Mouse (Mus musculus) small intestine, adult 2 months (tissue): ENCODE results near the gene Kdm4b. TPM values are rescaled to one million over a fixed set of nuclear protein-coding genes. Genes with fewer than 3 reads are reported as not detected.
A peak's percentile ranks its signal among the peaks of the same experiment; 100 is the strongest.

Experiments used
- H3K27ac ChIP-seq: fragments of 200-500 bp; 2 replicates; pipeline ENCODE4 v1.5.1; 2012; ENCODE audit warnings: low read depth, low read length, control low read depth, inconsistent platforms; ENCODE audit not compliant: insufficient read depth
- H3K27me3 ChIP-seq: fragments of 200-500 bp; 2 replicates; pipeline ENCODE4 v1.6.1; 2012; ENCODE audit warnings: mild to moderate bottlenecking, moderate library complexity, low read length, inconsistent platforms; ENCODE audit not compliant: control insufficient read depth, insufficient read depth
- H3K36me3 ChIP-seq: fragments of 200-500 bp; 2 replicates; pipeline ENCODE4 v1.6.1; 2012; ENCODE audit warnings: mild to moderate bottlenecking, low read length, control low read depth, inconsistent platforms; ENCODE audit not compliant: control insufficient read depth, insufficient read depth
- H3K4me1 ChIP-seq: fragments of 200-500 bp; 2 replicates; pipeline ENCODE4 v1.6.1; 2012; ENCODE audit warnings: low read length, inconsistent platforms, mixed read lengths; ENCODE audit not compliant: control insufficient read depth, insufficient read depth, insufficient read length
- H3K4me3 ChIP-seq: fragments of 200-500 bp; 2 replicates; pipeline ENCODE4 v1.5.1; 2012; ENCODE audit warnings: low read depth, mild to moderate bottlenecking, control low read depth, inconsistent platforms, low read length, moderate library complexity
- CTCF ChIP-seq: fragments of 200-500 bp; IDR thresholded peaks from 2 replicates; pipeline ENCODE4 v1.5.1; 2012; ENCODE audit warnings: low read depth, mild to moderate bottlenecking, control low read depth, inconsistent platforms, low read length, moderate library complexity, mixed read lengths; ENCODE audit not compliant: insufficient replicate concordance, insufficient read length; ENCODE audit errors: extremely low read depth
- POLR2A ChIP-seq: fragments of 200-500 bp; IDR thresholded peaks from 2 replicates; pipeline ENCODE4 v1.6.1; 2012; ENCODE audit warnings: low read depth, mild to moderate bottlenecking, control low read depth, inconsistent platforms, low read length, moderate library complexity
- WGBS: fragments of 180-500 bp; shearing (Covaris S2); methylation state at CpG from one replicate; pipeline ENCODE4 v1.1.7; 2018; 5-methylcytosine and 5-hydroxymethylcytosine counted together
- polyA plus RNA-seq: library from polyadenylated mRNA; depleted of rRNA; stranded (reverse); fragments of >200 nt; gene quantifications from 2 replicates; pipeline ENCODE4 v1.2.3, GENCODE M21; 2012

Kdm4b gene
- polyA plus RNA-seq, 1 experiment: 38.3 TPM

GRCm38 (mm10) chr17:56329267-56329666, 3.4 kb downstream of the Kdm4b start:
- Histone ChIP-seq H3K27ac (no peak overlapping the region), H3K4me3 (no peak overlapping the region), H3K4me1 (peaks cover 8% of the 10 kb centered on the region; the same call in 1 of the 2 replicates), H3K27me3 (no peaks in the 10 kb centered on the region), H3K36me3 (no peaks in the 10 kb centered on the region)
- TF ChIP-seq CTCF (no peak), POLR2A (no peak)

GRCm38 (mm10) chr17:56330345-56330744, 4.5 kb downstream of the Kdm4b start:
- TF ChIP-seq CTCF: no peak
- no peak for TF ChIP-seq POLR2A
- peaks cover 6% of the 10 kb centered on the region; the same call in 1 of the 2 replicates for H3K4me1 ChIP-seq

DNA sequence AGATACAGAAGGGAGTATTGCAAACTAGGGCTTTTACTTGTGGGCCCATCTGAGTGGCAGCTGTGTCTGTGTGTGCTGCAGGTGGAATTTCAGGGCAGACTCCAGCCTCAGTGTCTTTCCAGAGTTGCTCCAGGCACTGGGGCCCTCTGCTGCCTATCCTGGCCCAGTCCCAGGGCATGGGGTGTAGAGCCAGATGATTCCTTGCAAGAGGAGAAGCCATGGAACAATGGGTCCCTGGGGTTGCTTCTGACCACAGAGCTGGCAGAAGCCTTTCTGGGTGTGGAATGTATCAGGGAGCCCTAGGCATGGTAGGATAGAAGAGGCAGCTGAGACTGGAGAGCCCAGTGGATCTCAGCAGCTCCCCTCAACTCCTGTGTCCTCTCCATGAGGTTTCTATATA, 5.4 kb downstream of the Kdm4b start:
- TF ChIP-seq CTCF (no peak), POLR2A (no peak)
- H3K27ac ChIP-seq: no peak overlapping the region
- H3K27me3 ChIP-seq: no peaks in the 10 kb centered on the region
- H3K36me3 ChIP-seq: no peaks in the 10 kb centered on the region
- H3K4me1 ChIP-seq: peaks cover 6% of the 10 kb centered on the region; the same call in 1 of the 2 replicates
- no peak overlapping the region for H3K4me3 ChIP-seq

More at GRCm38 (mm10) chr17:56330345-56330744, 4.5 kb downstream of the Kdm4b start:
- Histone ChIP-seq H3K4me3 (no peak overlapping the region), H3K27me3 (no peaks in the 10 kb centered on the region), H3K27ac (no peak overlapping the region), H3K36me3 (no peaks in the 10 kb centered on the region)
- 67% methylated on average over 3 of the region's 3 CpGs for WGBS

GRCm38 (mm10) chr17:56332987-56333386, 7.1 kb downstream of the Kdm4b start:
- Histone ChIP-seq H3K4me3 (no peak overlapping the region), H3K27me3 (no peaks in the 10 kb centered on the region), H3K4me1 (no peaks in the 10 kb centered on the region), H3K36me3 (no peaks in the 10 kb centered on the region), H3K27ac (no peak overlapping the region)
- TF ChIP-seq POLR2A (no peak), CTCF (peak; percentile 33; the same call in 1 of the 2 replicates)
- WGBS: 63% methylated on average over 8 of the region's 8 CpGs

DNA sequence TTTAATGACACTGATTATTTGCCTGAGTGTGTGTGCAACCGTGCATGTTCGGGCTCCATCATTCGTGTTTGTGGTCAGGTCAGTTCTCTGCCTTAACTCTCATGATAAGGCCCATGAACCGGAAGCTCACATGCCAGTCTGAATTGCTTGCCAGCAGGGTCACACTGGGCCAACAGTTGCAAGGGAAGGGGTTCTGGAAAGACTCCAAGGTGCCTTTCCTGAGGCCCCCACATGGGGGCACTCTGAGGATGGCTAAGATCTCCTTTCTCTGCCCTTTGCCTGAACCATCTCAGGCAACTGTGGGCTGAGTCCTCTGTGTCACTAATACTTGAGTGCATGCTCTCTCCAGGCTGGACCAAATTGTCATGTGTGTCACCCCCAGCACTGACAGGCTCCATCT, 11.3 kb downstream of the Kdm4b start:
- Histone ChIP-seq H3K36me3 (no peaks in the 10 kb centered on the region), H3K27me3 (no peaks in the 10 kb centered on the region), H3K4me3 (no peak overlapping the region), H3K27ac (no peak overlapping the region), H3K4me1 (peaks cover 9% of the 10 kb centered on the region; the same call in 1 of the 2 replicates)
- WGBS: 12% methylated on average over 4 of the region's 4 CpGs
- TF ChIP-seq CTCF (peak; percentile 69), POLR2A (no peak)

DNA sequence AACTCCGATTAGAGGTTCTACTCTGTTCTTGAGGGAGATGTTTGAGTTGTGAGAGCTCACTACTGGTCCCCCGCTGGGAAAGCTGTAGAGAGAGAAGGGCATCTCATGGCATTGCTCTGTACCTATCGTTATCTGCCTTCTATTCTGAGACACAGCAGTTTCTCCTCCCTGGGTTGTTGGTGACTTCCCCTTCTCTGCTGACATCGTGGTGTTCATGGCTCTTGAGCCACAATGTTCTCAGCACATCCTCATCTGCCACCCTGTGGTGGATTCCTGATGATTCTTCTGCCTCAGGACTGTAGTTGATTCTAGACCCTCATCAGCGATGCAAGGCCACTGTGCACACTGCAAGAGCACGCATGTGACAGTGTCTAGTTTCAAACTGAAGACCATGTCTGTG, 11.9 kb downstream of the Kdm4b start:
- no peak overlapping the region for H3K27ac ChIP-seq
- 82% methylated on average over 6 of the region's 6 CpGs for WGBS
- H3K36me3 ChIP-seq: no peaks in the 10 kb centered on the region

GRCm38 (mm10) chr17:56338909-56339308, 13.0 kb downstream of the Kdm4b start:
- no peak for TF ChIP-seq POLR2A
- peak; percentile 18; the same call in 1 of the 2 replicates for TF ChIP-seq CTCF
- no peaks in the 10 kb centered on the region for H3K36me3 ChIP-seq
- H3K27ac ChIP-seq: no peak overlapping the region
- 63% methylated on average over 4 of the region's 4 CpGs for WGBS
- no peaks in the 10 kb centered on the region for H3K27me3 ChIP-seq
- no peak overlapping the region for H3K4me3 ChIP-seq
- H3K4me1 ChIP-seq: peaks cover 9% of the 10 kb centered on the region; the same call in 1 of the 2 replicates

More for the DNA sequence above, 11.9 kb downstream of the Kdm4b start:
- TF ChIP-seq CTCF: no peak
- TF ChIP-seq POLR2A: no peak
- H3K27me3 ChIP-seq: no peaks in the 10 kb centered on the region
- peaks cover 9% of the 10 kb centered on the region; the same call in 1 of the 2 replicates for H3K4me1 ChIP-seq
- H3K4me3 ChIP-seq: no peak overlapping the region
